Mouse (Mus musculus) olfactory bulb, adult 2 months (tissue): ENCODE results near the gene Slc5a3.

Experiments used
- CTCF ChIP-seq: fragments of 200-500 bp; IDR thresholded peaks from 2 replicates; pipeline ENCODE4 v1.5.1; 2012; ENCODE audit warnings: low read depth, mild to moderate bottlenecking, low read length, moderate library complexity; ENCODE audit not compliant: insufficient read depth
- POLR2A ChIP-seq: fragments of 200-500 bp; IDR thresholded peaks from 2 replicates; pipeline ENCODE4 v1.6.1; 2012; ENCODE audit warnings: mild to moderate bottlenecking, low read depth, low read length, moderate library complexity; ENCODE audit not compliant: insufficient read depth

- TF ChIP-seq CTCF (no peak), POLR2A (no peak)
Measured at GRCm38 (mm10) chr16:92098351-92099051, 40.4 kb downstream of the Slc5a3 start.
